In genomic region chr4:70544390-70544789, GRCm38 (mm10) we compare ENCODE assay signal across 17 mouse cellular contexts.
"Had no signal": no experiment of that assay in that cellular context is flagged by ENCODE, and none has a peak within 500 bp of the region (broad histone marks: within the 10 kb centered on the region; RNA-seq: fewer than 3 reads in every experiment).

No protein-coding gene starts in this region.

- H3K9ac ChIP-seq: liver, embryonic 13.5 days; midbrain, embryonic 13.5 days; neural tube, embryonic 13.5 days had no signal

- H3K36me3 ChIP-seq: liver, embryonic 13.5 days; midbrain, embryonic 10.5 days; midbrain, embryonic 13.5 days; neural tube, embryonic 13.5 days had no signal

- H3K27me3 ChIP-seq: liver, embryonic 13.5 days; neural tube, embryonic 13.5 days had no signal

- ATAC-seq: hindbrain, embryonic 16.5 days; intestine, embryonic 16.5 days; midbrain, embryonic 13.5 days; midbrain, embryonic 16.5 days had no signal

- H3K4me3 ChIP-seq: layer of hippocampus, adult 2 months; left cerebral cortex, adult 2 months; liver, embryonic 13.5 days; megakaryocyte, embryonic 14.5 days; midbrain, embryonic 10.5 days; midbrain, embryonic 13.5 days; myocyte; neural tube, embryonic 13.5 days had no signal

- H3K9me3 ChIP-seq: liver, embryonic 13.5 days; megakaryocyte, embryonic 14.5 days; midbrain, embryonic 10.5 days; midbrain, embryonic 13.5 days; neural tube, embryonic 13.5 days had no signal

- H3K4me1 ChIP-seq: liver, embryonic 13.5 days; midbrain, embryonic 13.5 days; neural tube, embryonic 13.5 days had no signal

- H3K4me2 ChIP-seq: liver, embryonic 13.5 days; midbrain, embryonic 13.5 days; neural tube, embryonic 13.5 days had no signal

- H3K27ac ChIP-seq: layer of hippocampus, adult 2 months; left cerebral cortex, adult 2 months; liver, embryonic 13.5 days; midbrain, embryonic 10.5 days; midbrain, embryonic 13.5 days; neural tube, embryonic 13.5 days had no signal

- DNase-seq: kidney, adult 2 months; kidney, postnatal 14 days; layer of hippocampus, postnatal 36 days; liver, embryonic 13.5 days; retina, postnatal 1 day; right cerebral cortex, postnatal 25 days; thymus, adult 18-20 months had no signal
